In genomic region chrX:112348395-112348791, GRCm38 (mm10) we compare ENCODE assay signal across 8 mouse cellular contexts. TPM values are rescaled to one million over a fixed set of nuclear protein-coding genes. Genes with fewer than 3 reads are reported as not detected.
A peak's percentile ranks its signal among the peaks of the same experiment; 100 is the strongest.
DNase-seq lines count a peak whose midpoint lies in the region.

No protein-coding gene starts in this region.

- intact Hi-C loops in gastrocnemius, postnatal 36 days (cut with DNase I) = loop anchor here (10.0 kb wide), 1 partner anchor 434 kb away; no protein-coding TSS in a partner anchor

- peak; percentile 11 to 12 for DNase-seq in cerebellum, adult 18-20 months
- DNase-seq in cerebellum, postnatal 4 days (ENCODE audit: low spot score in 2 of 2) = no peak
- DNase-seq in kidney, postnatal 14 days = peak; percentile 10
- DNase-seq in kidney, adult 18-20 months = no peak
- DNase-seq in CD4-positive helper T cell, adult 2 months (ENCODE audit: low read depth, low spot score) = peak; percentile 2
- DNase-seq in embryo, embryonic 9.5 days (ENCODE audit: extremely low spot score) = peak; percentile 4
- no peak for DNase-seq in gastrocnemius, postnatal 36 days
- DNase-seq in urinary bladder, adult 18-20 months (ENCODE audit: low spot score in 2 of 2) = no peak

RNA-seq across cellular contexts. Expression of gene Apool, which starts 37.3 kb away (rescaled TPM):
- total RNA-seq in gastrocnemius, postnatal 36 days (2021) = 10 to 100 TPM; 43.1 to 43.2 TPM

RNA-seq across cellular contexts. Expression of gene Satl1, which starts 58.2 kb away (rescaled TPM):
- total RNA-seq in gastrocnemius, postnatal 36 days (2021) = not detected

Comparison
In these comparisons a context has a peak if more than half of its experiments do, and no peak if none do; other contexts are left out.
1. DNase-seq: peak in cerebellum, adult 18-20 months (2 of 2), kidney, postnatal 14 days (single experiment), CD4-positive helper T cell, adult 2 months (single experiment) and embryo, embryonic 9.5 days (single experiment); none in cerebellum, postnatal 4 days (0 of 2), kidney, adult 18-20 months (single experiment), gastrocnemius, postnatal 36 days (0 of 2) and urinary bladder, adult 18-20 months (0 of 2).